Mouse (Mus musculus) embryonic facial prominence, embryonic 14.5 days (tissue): Measurements from ENCODE around the gene Lrch4. TPM values are rescaled to one million over a fixed set of nuclear protein-coding genes. Genes with fewer than 3 reads are reported as not detected.

Source experiments
- ATAC-seq: fragments of 200-750 bp; cut with Nextera tagmentation; 2 replicates; pipeline ENCODE4 v1.8.0; 2017; ENCODE audit warnings: low read depth, moderate number of reproducible peaks, moderate TSS enrichment
- DNase-seq: peaks from one replicate; pipeline ENCODE4 v3.0.0-alpha.2; 2015; ENCODE audit warnings: low spot score
- H3K27ac ChIP-seq: fragments of 300-500 bp; sonication (generic); replicated peaks from 2 replicates; pipeline ENCODE4 v1.5.1; 2014; ENCODE audit warnings: low read depth, mild to moderate bottlenecking, low read length, moderate library complexity
- H3K27me3 ChIP-seq: fragments of 300-500 bp; sonication (generic); replicated peaks from 2 replicates; pipeline ENCODE4 v1.6.1; 2014; ENCODE audit warnings: low read length; ENCODE audit not compliant: control insufficient read depth, insufficient read depth
- H3K36me3 ChIP-seq: fragments of 300-500 bp; sonication (generic); 2 replicates; pipeline ENCODE4 v1.6.1; 2014; ENCODE audit warnings: low read length, mixed read lengths; ENCODE audit not compliant: control insufficient read depth, insufficient read depth
- H3K4me1 ChIP-seq: fragments of 300-500 bp; sonication (generic); 2 replicates; pipeline ENCODE4 v1.6.1; 2014; ENCODE audit warnings: antibody characterized with exemption, low read length; ENCODE audit not compliant: control insufficient read depth, insufficient read depth
- H3K4me2 ChIP-seq: fragments of 300-500 bp; sonication (generic); 2 replicates; pipeline ENCODE4 v1.6.1; 2014; ENCODE audit warnings: low read depth, mild to moderate bottlenecking, low read length, moderate library complexity, mixed read lengths
- H3K4me3 ChIP-seq: fragments of 300-500 bp; sonication (generic); 2 replicates; pipeline ENCODE4 v1.5.1; 2014; ENCODE audit warnings: low read depth, mild to moderate bottlenecking, low read length
- H3K9ac ChIP-seq: fragments of 300-500 bp; sonication (generic); 2 replicates; pipeline ENCODE4 v1.6.1; 2014; ENCODE audit warnings: low read depth, mild to moderate bottlenecking, low read length, moderate library complexity, mixed read lengths
- H3K9me3 ChIP-seq: fragments of 300-500 bp; sonication (generic); 2 replicates; pipeline ENCODE4 v1.6.1; 2016; ENCODE audit warnings: low read length; ENCODE audit not compliant: control insufficient read depth
- WGBS: fragments of 180-500 bp; shearing (Covaris S2); extraction: QIAGEN DNeasy Blood & Tissue Kit; methylation state at CpG from one replicate; pipeline ENCODE4 v1.1.7; 2014; 5-methylcytosine and 5-hydroxymethylcytosine counted together
- polyA plus RNA-seq: library from polyadenylated mRNA; unstranded; fragments of >200 nt; fragmentation: Nextera tagmentation; extraction: Ambion mirVana; gene quantifications from 2 replicates; pipeline ENCODE4 v1.2.1, GENCODE M21; 2014

The Lrch4 gene
- polyA plus RNA-seq: 36.5 and 40.1 TPM in 2 replicates

DNA sequence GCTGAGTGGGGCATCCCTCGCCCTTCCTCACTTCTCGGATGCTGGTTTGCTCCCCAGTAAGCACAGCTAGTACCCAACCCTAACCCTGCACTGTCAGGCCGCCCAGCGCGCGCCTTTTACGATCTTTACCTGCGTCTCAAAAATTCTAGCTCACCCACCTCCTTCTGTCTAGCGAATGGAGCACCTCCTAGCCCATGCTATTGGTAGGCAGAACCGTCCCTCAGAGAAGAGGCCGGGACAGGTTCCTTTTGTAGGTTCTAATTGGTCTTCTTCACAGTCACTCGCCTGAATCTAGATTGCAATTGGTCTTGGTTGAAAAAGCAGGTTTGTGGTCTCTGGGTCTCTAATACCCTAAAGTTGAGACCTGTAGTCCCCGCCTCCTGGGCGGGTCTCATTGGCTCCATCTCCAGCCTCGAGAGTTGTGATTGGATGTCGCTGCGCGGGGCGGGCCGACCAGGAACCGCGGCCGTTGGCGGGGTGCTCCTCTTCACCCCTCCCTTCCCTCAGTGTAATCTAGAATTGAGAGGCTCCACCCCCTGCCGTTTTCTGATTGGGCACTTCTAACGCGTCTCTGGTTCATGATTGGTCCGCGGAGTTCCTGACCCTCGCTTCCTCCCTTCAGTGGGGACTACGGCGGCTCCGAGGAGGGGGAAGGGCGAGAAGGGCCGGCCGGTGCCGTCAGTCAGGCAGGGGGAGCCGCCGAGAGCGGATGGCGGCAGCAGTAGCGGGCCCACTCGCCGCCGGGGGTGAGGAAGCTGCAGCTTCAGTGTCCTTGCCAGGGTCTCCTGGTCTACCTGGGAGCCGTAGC is at the start of gene Lrch4, which contains the start of the genes Fbxo24 and Gm20605:
Lrch4 (plus strand) TSS at position 624 of the 808 bp plus-strand sequence.
Fbxo24 (minus strand) TSS at position 505 of the 808 bp plus-strand sequence.
Gm20605 (plus strand) TSS at position 678 of the 808 bp plus-strand sequence.
- peaks cover 3% of the 10 kb centered on the region for H3K36me3 ChIP-seq
- H3K9ac ChIP-seq: peak within 1 kb of the TSS; percentile 81
- H3K4me1 ChIP-seq: peaks cover 34% of the 10 kb centered on the region
- DNase-seq (peak; percentile 100), ATAC-seq (peak; percentile 97)
- under 1% methylated on average over 42 of the region's 46 CpGs for WGBS
- peak within 1 kb of the TSS; percentile 94 for H3K4me2 ChIP-seq
- H3K27me3 ChIP-seq: no peaks in the 10 kb centered on the region
- H3K27ac ChIP-seq: peak within 1 kb of the TSS; percentile 89
- peak within 1 kb of the TSS; percentile 99 for H3K4me3 ChIP-seq
- H3K9me3 ChIP-seq: no peaks in the 10 kb centered on the region

DNA sequence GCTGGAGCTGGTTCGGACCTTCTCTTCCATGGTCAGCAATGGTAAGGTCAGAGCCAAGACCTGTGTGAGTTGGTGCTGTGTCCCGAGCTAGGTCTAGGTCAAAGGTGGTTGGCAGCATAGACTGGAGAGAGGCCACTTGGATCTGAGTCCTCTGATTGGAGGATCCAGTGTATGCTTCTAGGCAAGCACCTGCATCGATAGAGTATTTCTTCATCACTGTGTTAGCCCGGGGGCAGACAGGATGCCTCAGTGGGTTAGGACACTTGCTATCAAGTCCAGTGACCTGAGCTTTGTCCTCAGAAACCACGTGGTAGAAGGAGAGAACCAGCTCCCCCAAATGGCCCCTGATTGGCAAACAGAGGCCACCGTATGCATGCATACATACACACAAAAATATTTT is 48.7 kb upstream of the Lrch4 start:
- Histone ChIP-seq H3K4me1 (0 out of 2 replicates have a peak, but pooled peaks cover 8% of the 10 kb centered on the region), H3K27ac (no peak overlapping the region), H3K9me3 (no peaks in the 10 kb centered on the region), H3K4me2 (no peak overlapping the region), H3K36me3 (no peaks in the 10 kb centered on the region), H3K27me3 (0 out of 2 replicates have a peak, but pooled peaks cover 3% of the 10 kb centered on the region), H3K4me3 (no peak overlapping the region), H3K9ac (no peak overlapping the region)
- whole genome bisulfite sequencing: 82% methylated on average over 6 of the region's 6 CpGs
- DNase-seq (no peak), ATAC-seq (no peak)

DNA sequence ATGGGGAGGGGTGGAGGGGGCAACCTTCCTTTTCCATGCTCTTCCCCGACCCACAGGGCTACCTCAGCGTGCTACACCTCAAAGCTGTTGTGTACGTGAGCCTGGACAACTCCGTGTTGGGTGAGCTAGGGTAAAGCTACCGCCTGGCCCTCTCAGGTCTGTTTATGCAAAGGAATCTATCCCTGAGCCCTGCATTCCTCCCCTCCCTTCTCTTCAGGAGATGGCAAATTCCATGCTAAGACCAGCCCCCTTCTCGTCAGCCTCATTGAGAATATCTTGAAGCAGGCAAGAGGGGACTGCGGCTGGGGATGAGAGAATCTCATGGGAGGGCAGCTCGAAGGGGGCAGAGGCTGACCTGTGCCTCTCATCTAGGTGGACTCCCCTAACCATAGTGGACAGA is 46.2 kb upstream of the Lrch4 start:
- Histone ChIP-seq H3K4me3 (peak overlapping the region; percentile 41; the same call in 1 of the 2 replicates), H3K4me2 (peak overlapping the region; percentile 52), H3K27me3 (0 out of 2 replicates have a peak, but pooled peaks cover 3% of the 10 kb centered on the region), H3K4me1 (0 out of 2 replicates have a peak, but pooled peaks cover 8% of the 10 kb centered on the region), H3K9ac (peak overlapping the region; percentile 64), H3K36me3 (no peaks in the 10 kb centered on the region), H3K9me3 (peaks cover 4% of the 10 kb centered on the region; the same call in 1 of the 2 replicates), H3K27ac (no peak overlapping the region)
- ATAC-seq: no peak
- no peak for DNase-seq
- 26% methylated on average over 8 of the region's 8 CpGs for WGBS

DNA sequence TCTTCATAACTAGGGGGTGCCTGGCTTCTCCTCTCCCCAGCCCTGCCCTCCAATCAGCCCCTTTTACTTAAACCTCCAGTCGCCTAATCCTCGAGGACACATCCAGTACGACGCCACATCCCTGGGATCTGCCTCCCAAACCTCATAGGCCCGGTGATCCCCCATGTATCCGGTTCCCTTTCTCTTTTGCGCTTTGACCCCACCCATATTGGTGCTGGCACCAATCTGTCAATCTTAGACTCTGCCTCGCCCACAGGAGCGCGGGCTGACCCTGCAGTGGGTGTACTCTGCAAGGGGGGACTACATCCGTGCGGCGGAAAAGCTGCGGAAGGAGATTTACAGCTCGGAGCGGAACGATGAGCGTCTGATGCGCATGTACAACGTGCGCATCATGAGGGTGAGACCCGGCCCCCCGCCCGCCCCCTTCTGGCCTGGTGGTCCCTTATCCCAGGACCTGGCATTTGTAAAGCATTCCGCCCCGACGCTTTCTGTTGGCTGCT is 45.2 kb upstream of the Lrch4 start:
- peaks cover 5% of the 10 kb centered on the region; the same call in 1 of the 2 replicates for H3K9me3 ChIP-seq
- no peaks in the 10 kb centered on the region for H3K36me3 ChIP-seq
- DNase-seq: peak; percentile 86
- peak overlapping the region; percentile 64 for H3K9ac ChIP-seq
- H3K4me1 ChIP-seq: 0 out of 2 replicates have a peak, but pooled peaks cover 8% of the 10 kb centered on the region
- peak overlapping the region; percentile 41 for H3K4me3 ChIP-seq
- H3K27me3 ChIP-seq: 0 out of 2 replicates have a peak, but pooled peaks cover 3% of the 10 kb centered on the region
- ATAC-seq: peak; percentile 85
- WGBS: 13% methylated on average over 27 of the region's 27 CpGs
- peak overlapping the region; percentile 33; the same call in 1 of the 2 replicates for H3K27ac ChIP-seq
- peak overlapping the region; percentile 52 for H3K4me2 ChIP-seq

DNA sequence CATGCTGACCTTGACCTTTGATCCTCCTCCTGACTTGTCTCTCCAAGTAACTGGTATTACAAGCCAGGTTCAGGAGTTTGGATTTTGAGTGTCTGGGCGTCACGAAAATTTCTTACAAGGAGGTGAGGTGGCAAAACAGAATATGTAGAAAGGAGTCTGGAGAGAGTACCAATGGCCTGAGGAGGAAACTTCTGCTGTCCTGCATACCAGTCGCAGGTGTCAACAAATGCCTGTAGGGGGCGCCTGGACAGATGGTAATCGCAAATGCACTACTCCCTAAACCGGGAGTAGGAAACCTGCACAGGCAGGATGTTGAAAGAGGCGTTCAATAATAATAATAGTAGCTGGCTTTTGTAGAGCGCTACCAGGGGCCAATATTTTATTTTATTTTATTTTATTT is 43.9 kb upstream of the Lrch4 start:
- DNase-seq: peak; percentile 75
- Histone ChIP-seq H3K36me3 (no peaks in the 10 kb centered on the region), H3K9ac (no peak overlapping the region), H3K4me3 (no peak overlapping the region), H3K4me1 (0 out of 2 replicates have a peak, but pooled peaks cover 8% of the 10 kb centered on the region), H3K27me3 (0 out of 2 replicates have a peak, but pooled peaks cover 3% of the 10 kb centered on the region), H3K9me3 (peaks cover 5% of the 10 kb centered on the region; the same call in 1 of the 2 replicates), H3K27ac (no peak overlapping the region), H3K4me2 (no peak overlapping the region)
- 29% methylated on average over 8 of the region's 8 CpGs for WGBS
- ATAC-seq: no peak

DNA sequence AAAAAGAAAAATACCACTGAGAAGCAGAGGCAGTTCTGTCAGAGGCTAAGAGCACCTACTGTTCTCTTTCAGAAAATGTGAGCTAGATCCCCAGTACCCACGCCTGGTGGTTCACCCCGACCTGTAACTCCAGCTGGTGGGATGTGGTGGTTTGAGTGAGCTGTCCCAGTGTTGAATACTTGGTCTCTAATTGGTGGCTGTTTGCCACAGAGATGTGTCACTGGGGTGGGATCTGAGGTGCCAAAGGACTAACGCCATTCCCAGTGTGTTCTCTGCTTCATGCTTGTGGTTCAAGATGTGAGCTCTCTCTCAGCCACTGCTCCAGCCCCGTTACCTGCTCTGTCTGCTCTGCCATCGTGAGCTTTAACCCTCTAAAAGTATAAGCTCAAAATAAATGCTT is 38.4 kb upstream of the Lrch4 start:
- no peak overlapping the region for H3K27ac ChIP-seq
- no peak for ATAC-seq
- DNase-seq: no peak
- no peak overlapping the region for H3K4me3 ChIP-seq
- H3K9ac ChIP-seq: no peak overlapping the region
- 69% methylated on average over 5 of the region's 5 CpGs for WGBS
- H3K36me3 ChIP-seq: no peaks in the 10 kb centered on the region
- no peak overlapping the region for H3K4me2 ChIP-seq
- H3K9me3 ChIP-seq: peaks cover 5% of the 10 kb centered on the region; the same call in 1 of the 2 replicates
- H3K4me1 ChIP-seq: no peaks in the 10 kb centered on the region
- no peaks in the 10 kb centered on the region for H3K27me3 ChIP-seq

DNA sequence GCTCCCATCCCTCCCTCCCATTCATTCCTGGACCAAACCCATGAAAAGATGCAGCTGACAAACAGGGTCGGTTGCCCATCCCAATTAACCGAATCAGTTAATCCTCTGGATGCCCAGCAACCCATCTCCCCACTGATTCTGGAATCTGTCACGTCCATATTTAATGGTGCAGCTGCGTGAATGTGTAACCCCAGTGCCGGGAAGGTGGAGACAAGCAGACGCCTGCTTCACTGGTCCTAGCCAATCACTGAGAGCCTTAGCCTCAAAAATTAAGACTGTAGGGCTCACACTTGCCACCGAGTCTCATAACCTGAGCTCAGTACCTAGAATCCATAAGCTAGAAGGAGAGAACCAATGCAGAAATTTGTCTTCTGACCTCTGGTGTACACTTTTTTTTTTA is 33.0 kb upstream of the Lrch4 start:
- H3K9me3 ChIP-seq: no peaks in the 10 kb centered on the region
- H3K4me3 ChIP-seq: no peak overlapping the region
- no peak overlapping the region for H3K27ac ChIP-seq
- no peaks in the 10 kb centered on the region for H3K27me3 ChIP-seq
- no peak for ATAC-seq
- H3K4me1 ChIP-seq: peaks cover 11% of the 10 kb centered on the region; the same call in 1 of the 2 replicates
- no peak overlapping the region for H3K4me2 ChIP-seq
- 83% methylated on average over 7 of the region's 7 CpGs for WGBS
- H3K9ac ChIP-seq: no peak overlapping the region
- peaks cover 13% of the 10 kb centered on the region; the same call in 1 of the 2 replicates for H3K36me3 ChIP-seq
- DNase-seq: no peak

DNA sequence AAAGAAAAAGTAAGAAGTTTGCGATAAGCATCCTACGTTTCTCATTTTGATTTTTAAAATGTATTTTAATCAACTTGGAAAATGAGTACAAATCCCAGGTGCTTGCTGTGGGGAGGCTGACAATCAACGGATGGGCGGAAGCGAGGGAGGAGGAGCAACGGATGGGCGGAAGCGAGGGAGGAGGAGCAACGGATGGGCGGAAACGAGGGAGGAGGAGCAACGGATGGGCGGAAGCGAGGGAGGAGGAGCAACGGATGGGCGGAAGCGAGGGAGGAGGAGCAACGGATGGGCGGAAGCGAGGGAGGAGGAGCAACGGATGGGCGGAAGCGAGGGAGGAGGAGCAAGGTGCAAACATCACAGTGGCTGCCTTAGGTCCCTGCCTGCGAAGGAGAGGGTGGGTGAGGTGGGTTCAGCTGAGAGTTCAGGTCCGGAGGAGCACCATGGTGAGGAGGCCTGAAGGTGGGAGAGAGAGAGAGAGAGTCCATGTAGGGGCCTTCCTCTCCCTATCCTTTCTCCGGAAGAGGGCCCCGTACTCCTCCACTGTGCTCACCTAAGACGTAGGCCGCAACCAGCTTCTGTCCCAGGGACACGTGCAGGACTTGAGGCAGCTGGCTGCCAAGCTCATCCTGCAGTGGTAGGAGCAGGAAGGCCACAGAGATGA is 32.2 kb upstream of the Lrch4 start:
- Histone ChIP-seq H3K4me1 (peaks cover 11% of the 10 kb centered on the region; the same call in 1 of the 2 replicates), H3K27ac (no peak overlapping the region), H3K4me3 (no peak overlapping the region), H3K27me3 (no peaks in the 10 kb centered on the region), H3K9me3 (no peaks in the 10 kb centered on the region), H3K9ac (no peak overlapping the region), H3K4me2 (peak overlapping the region; percentile 35), H3K36me3 (peaks cover 13% of the 10 kb centered on the region; the same call in 1 of the 2 replicates)
- ATAC-seq (no peak), DNase-seq (no peak)
- 31% methylated on average over 24 of the region's 30 CpGs for WGBS
